Mouse (Mus musculus): ENCODE results near the gene Aldh1a7.
A peak's percentile ranks its signal among the peaks of the same experiment; 100 is the strongest.
"Not testable (repeated sequence)": the region's sequence is repeated elsewhere in the genome, so short reads cannot be mapped to it uniquely, and the experiment has no call there.

The Aldh1a7 gene

GRCm38 (mm10) chr19:20727381-20727780 is at the start of gene Aldh1a7:
Gene Aldh1a7, minus strand, starts transcription at chr19:20727562.
- no peak for DNase-seq

- DNase-seq: no peak
Measured at GRCm38 (mm10) chr19:20775681-20776080, 48.3 kb upstream of the Aldh1a7 start.

- DNase-seq: no peak
Measured at GRCm38 (mm10) chr19:20773941-20774340, 46.6 kb upstream of the Aldh1a7 start.

DNA sequence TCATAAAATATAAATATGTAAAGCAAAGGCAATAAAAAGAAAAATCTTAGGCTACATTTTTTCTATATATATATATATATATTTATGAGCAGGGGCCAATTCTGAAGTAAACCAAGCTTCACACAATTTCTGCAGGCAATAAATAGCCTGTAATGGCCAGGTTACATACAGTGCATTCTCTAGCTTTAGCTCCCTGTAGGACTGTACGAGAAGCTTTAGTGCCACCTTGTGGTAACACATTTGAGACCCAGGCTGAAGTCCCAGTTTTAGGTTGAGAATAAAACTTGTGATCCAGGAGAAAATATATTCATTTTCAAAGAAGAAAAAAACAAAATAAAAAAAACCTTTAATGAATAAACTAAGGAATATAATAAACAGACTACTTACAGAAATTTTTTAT is 36.9 kb upstream of the Aldh1a7 start:
- peak; percentile 20 for DNase-seq

GRCm38 (mm10) chr19:20761675-20762426 is 34.5 kb upstream of the Aldh1a7 start:
- no peak for DNase-seq

DNA sequence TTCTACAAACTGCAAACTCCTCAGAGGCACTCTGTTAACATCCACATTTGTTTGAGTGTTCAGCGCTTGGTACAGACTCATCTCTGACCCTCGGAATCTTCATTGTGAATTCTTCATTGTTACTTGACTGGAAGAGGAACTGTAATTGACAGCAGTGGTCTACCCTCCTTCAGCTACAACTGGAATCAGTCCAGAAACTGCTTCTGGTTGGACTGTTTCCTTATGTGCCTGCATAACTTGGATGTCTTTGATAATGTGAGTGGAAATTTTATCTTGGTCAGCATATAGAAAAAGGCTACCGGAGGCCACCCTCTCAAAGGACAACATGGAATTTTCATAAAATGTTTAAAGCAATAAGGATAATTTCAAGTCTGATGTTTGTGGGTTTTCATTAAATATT is 33.8 kb upstream of the Aldh1a7 start:
- DNase-seq: no peak

DNA sequence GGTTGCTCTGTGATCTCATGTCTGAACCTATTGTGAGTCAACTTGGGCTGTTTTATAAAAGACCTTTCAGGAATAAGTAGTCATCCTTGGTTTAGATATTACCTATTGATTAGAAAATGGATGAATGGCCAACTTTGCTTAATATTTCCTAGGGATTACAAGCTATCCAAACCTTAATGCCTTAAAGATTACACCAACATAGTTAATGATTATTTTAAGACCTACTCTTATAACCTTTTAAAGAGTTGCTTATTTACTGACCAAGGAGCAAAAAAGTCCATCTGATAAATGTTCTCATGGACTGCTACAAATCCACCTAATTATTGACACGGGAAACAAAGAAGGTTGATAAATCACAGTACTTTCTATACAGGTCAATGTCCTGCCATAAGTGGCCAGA is 17.3 kb upstream of the Aldh1a7 start:
- DNase-seq: no peak

DNA sequence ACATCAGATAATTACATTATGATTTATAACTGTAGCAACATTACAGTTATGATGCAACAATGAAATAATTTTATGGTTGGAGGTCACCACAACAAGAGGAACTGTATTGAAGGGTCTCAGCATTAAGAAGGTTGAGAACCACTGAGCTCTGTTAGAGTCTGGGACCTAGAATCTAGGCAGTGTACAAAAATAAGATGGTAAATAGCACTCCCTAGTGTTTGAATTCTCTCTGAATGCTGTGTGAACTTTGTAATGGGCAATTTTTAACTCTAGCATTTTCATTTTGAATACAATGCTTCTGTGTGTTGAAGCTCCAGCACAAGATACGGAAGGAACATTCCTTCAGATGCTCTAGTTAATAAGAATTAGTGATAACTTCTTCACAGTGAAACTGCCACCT is 916 bp upstream of the Aldh1a7 start:
- DNase-seq: no peak

DNA sequence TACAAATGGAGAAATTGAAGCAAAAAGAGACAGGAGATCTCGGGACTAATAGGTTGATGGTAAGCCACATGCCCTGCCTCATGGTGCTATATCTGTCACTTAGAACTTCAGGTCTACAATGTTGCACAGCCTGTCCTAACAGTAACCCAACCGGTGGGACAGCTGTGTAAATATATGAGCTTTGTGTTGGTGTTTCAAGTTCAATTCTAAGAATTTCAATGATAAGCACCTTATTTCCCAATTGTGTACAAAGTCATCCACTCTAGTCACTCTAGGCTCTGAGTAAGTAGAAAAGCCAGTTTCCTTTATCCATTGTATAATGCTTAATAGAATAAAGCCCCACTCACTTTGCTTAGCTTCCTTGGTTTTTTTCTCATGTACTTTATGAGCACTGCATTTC is 4.4 kb downstream of the Aldh1a7 start:
- no peak for DNase-seq

- DNase-seq: peak; percentile 17
Measured at GRCm38 (mm10) chr19:20720298-20720697, 7.1 kb downstream of the Aldh1a7 start.

- DNase-seq: no peak
Measured at GRCm38 (mm10) chr19:20715617-20716016, 11.7 kb downstream of the Aldh1a7 start.

GRCm38 (mm10) chr19:20715093-20715492 is 12.3 kb downstream of the Aldh1a7 start:
- no peak for DNase-seq

DNA sequence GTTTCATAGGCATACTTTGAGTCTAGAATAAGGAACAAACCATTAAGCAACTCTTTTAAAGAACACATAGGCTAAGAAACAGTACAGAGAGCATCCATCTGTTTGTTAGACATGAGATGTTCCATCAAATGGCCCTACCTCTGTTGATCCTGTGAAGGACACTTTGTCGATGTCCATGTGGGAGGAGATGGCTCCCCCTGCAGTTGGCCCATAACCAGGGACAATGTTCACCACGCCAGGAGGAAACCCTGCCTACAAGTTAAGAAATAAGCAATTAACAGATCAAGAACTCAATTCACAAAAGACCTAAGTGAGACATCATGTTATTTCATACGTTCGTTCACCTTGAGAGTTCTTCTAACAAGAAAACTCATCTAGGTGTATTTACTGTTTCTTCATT is 12.8 kb downstream of the Aldh1a7 start:
- DNase-seq: no peak

GRCm38 (mm10) chr19:20707159-20707558 is 20.2 kb downstream of the Aldh1a7 start:
- DNase-seq: no peak

DNA sequence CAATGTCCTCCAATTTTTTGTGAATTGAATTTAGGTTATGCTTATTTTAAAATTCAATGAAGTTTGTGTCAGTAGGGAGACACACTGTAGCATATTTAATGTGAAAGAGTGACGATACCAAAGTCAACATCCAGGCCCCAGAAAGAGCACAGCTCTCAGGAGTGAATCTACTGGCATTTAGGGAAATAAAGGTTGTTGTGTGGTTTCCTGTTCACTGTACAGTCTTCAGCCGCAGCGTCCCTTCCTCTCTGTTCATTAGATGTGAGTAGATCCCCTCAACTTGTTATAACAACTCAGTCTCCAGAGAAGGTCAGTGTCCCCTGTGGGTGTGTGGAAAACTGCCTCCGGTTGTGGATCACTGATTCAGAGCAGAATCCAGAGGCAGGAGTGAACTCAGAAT is 20.6 kb downstream of the Aldh1a7 start:
- DNase-seq: no peak

GRCm38 (mm10) chr19:20702074-20702473 is 25.3 kb downstream of the Aldh1a7 start:
- no peak for DNase-seq

- DNase-seq: no peak
Measured at GRCm38 (mm10) chr19:20677697-20678355, 49.5 kb downstream of the Aldh1a7 start.

GRCm38 (mm10) chr19:20654141-20654873 is 73.1 kb downstream of the Aldh1a7 start:
- no peak for DNase-seq

DNA sequence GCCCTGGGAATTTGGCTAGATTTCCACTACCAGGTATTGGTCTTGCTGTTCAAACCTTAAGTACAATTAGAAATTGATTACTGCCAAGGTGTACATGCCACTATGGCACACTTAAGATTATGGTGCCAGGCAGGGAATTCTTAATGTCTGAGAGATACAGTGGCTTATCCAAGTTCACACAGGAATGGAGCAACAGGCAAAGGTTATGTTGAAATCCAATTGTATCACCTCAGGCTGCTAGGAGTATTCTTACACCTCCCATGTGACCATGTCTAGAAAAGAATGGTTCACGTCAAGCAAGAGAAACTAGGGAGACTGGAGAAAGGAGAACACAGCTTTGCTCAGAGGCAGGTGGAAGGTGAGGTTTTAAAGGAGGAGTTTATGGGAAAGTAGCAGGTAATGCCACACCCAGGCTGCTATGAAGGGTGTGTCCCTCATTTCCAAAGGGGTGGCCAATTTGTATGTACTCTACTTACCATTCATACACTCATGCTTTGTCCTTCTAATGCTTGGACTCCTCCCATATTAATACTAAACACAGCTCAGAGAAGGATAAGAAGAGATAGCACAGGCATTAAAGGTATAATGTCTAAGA is 74.2 kb downstream of the Aldh1a7 start:
- DNase-seq: no peak

DNA sequence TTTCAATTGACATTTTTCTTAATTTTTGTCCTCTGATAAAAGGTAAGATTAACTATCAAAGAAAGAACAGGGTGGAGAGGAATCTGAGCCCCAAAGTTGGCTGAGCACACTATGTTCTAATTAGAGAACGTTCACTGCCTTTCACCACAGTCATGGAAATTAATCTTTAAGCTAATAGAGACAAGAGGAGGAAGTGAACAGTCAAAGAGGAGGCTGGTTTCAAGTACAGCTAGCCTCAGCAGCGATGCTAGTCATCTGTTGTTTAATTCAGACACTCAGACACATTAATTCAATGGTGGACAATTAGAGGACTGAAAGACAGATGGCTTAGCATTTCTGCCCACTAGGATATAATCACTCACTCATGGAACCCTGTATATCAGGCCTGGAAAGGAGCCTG is 77.4 kb downstream of the Aldh1a7 start:
- no peak for DNase-seq

DNA sequence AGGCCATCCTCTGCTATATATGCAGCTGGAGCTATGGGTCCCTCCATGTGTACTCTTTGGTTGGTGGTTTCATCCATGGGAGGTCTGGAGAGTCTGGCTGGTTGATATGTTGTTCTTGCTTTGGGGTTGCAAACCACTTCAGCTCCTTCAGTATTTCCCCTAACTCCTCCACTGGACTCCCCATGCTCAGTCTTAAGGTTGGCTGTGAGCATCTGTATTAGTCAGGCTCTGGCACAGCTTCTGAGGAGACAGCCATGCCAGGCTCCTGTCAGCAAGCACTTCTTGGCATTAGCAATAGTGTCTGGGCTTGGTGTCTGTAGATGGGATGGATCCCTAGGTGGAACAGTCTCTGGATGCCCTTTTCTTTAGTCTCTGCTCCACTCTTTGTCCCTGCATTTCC is 79.9 kb downstream of the Aldh1a7 start:
- DNase-seq: not testable (repeated sequence)

- DNase-seq: no peak
Measured at GRCm38 (mm10) chr19:20644346-20644745, 83.0 kb downstream of the Aldh1a7 start.

Measured in right cerebral cortex, adult 18-20 months (tissue).